Mouse (Mus musculus): ENCODE results near the gene Cplx1. TPM values are rescaled to one million over a fixed set of nuclear protein-coding genes. Genes with fewer than 3 reads are reported as not detected.

The Cplx1 gene
- polyA plus RNA-seq, 1 experiment: 564 TPM

GRCm38 (mm10) chr5:108469617-108470016 lies 80.2 kb downstream of the Cplx1 start:
- no peak overlapping the region for H3K4me3 ChIP-seq (replicated peaks; ENCODE audit: insufficient read depth, low read depth, low read length)
- no peak overlapping the region for H3K27ac ChIP-seq (ENCODE audit: insufficient read depth, low read length)
- 47% methylated on average over 7 of the region's 7 CpGs for WGBS
- DNase-seq: no peak
- no peak for TF ChIP-seq POLR2A (IDR thresholded peaks at IDR 0.05; ENCODE audit: borderline replicate concordance, insufficient read depth, low read length)
- TF ChIP-seq CTCF (IDR thresholded peaks at IDR 0.05; ENCODE audit: borderline replicate concordance, insufficient read depth, low read depth, low read length): no peak
- peaks cover 3% of the 10 kb centered on the region; the same call in 1 of the 2 replicates for H3K4me1 ChIP-seq (ENCODE audit: control insufficient read depth, insufficient read depth, low read length)
- H3K27me3 ChIP-seq (ENCODE audit: control insufficient read depth, insufficient read depth, low read length): no peaks in the 10 kb centered on the region

Other genes starting within 250 kb of the Cplx1 start
- 8.9 and 9.3 TPM in 2 replicates for gene Pigg, start 237.4 kb downstream of the Cplx1 start, polyA plus RNA-seq (2012; rRNA removed)
- 12.5 and 13.9 TPM in 2 replicates for gene Gm42517, start 182.1 kb downstream of the Cplx1 start, polyA plus RNA-seq (2012; rRNA removed)
- 0.33 and 0.38 TPM in 2 replicates for gene Pde6b, start 161.6 kb downstream of the Cplx1 start, polyA plus RNA-seq (2012; rRNA removed)
- gene Atp5k, start 115.6 kb downstream of the Cplx1 start, polyA plus RNA-seq (2012; rRNA removed): 352 and 395 TPM in 2 replicates
- gene Mfsd7a, start 101.1 kb downstream of the Cplx1 start, polyA plus RNA-seq (2012; rRNA removed): 1.4 TPM in 2 replicates
- 14.7 and 14.9 TPM in 2 replicates for gene Pcgf3, start 88.8 kb downstream of the Cplx1 start, polyA plus RNA-seq (2012; rRNA removed)
- 89.9 and 91.6 TPM in 2 replicates for gene Gak, start 79.7 kb upstream of the Cplx1 start, polyA plus RNA-seq (2012; rRNA removed)
- gene Tmem175, start 79.7 kb upstream of the Cplx1 start, polyA plus RNA-seq (2012; rRNA removed): 50.8 and 52.4 TPM in 2 replicates
- 29.0 and 37.8 TPM in 2 replicates for gene Idua, start 110.3 kb upstream of the Cplx1 start, polyA plus RNA-seq (2012; rRNA removed)
- 89.1 and 91.8 TPM in 2 replicates for gene Dgkq, start 119.6 kb upstream of the Cplx1 start, polyA plus RNA-seq (2012; rRNA removed)
- gene Slc26a1, start 125.5 kb upstream of the Cplx1 start, polyA plus RNA-seq (2012; rRNA removed): 1.7 and 1.9 TPM in 2 replicates
- gene Fgfrl1, start 142.4 kb upstream of the Cplx1 start, polyA plus RNA-seq (2012; rRNA removed): 30.6 and 35.8 TPM in 2 replicates
- not detected in 2 replicates for gene Rnf212, start 225.0 kb upstream of the Cplx1 start, polyA plus RNA-seq (2012; rRNA removed)
- gene Tmed11, start 245.3 kb upstream of the Cplx1 start, polyA plus RNA-seq (2012; rRNA removed): not detected in 2 replicates

Data from cerebellum, adult 2 months (tissue).